Mouse (Mus musculus) embryonic facial prominence, embryonic 14.5 days (tissue): Measurements from ENCODE around the gene Zmiz1. TPM values are rescaled to one million over a fixed set of nuclear protein-coding genes. Genes with fewer than 3 reads are reported as not detected.

Source experiments
- ATAC-seq: fragments of 200-750 bp; cut with Nextera tagmentation; 2 replicates; pipeline ENCODE4 v1.8.0; 2017; ENCODE audit warnings: low read depth, moderate number of reproducible peaks, moderate TSS enrichment
- DNase-seq: peaks from one replicate; pipeline ENCODE4 v3.0.0-alpha.2; 2015; ENCODE audit warnings: low spot score
- H3K27ac ChIP-seq: fragments of 300-500 bp; sonication (generic); replicated peaks from 2 replicates; pipeline ENCODE4 v1.5.1; 2014; ENCODE audit warnings: low read depth, mild to moderate bottlenecking, low read length, moderate library complexity
- H3K27me3 ChIP-seq: fragments of 300-500 bp; sonication (generic); replicated peaks from 2 replicates; pipeline ENCODE4 v1.6.1; 2014; ENCODE audit warnings: low read length; ENCODE audit not compliant: control insufficient read depth, insufficient read depth
- H3K36me3 ChIP-seq: fragments of 300-500 bp; sonication (generic); 2 replicates; pipeline ENCODE4 v1.6.1; 2014; ENCODE audit warnings: low read length, mixed read lengths; ENCODE audit not compliant: control insufficient read depth, insufficient read depth
- H3K4me1 ChIP-seq: fragments of 300-500 bp; sonication (generic); 2 replicates; pipeline ENCODE4 v1.6.1; 2014; ENCODE audit warnings: antibody characterized with exemption, low read length; ENCODE audit not compliant: control insufficient read depth, insufficient read depth
- H3K4me2 ChIP-seq: fragments of 300-500 bp; sonication (generic); 2 replicates; pipeline ENCODE4 v1.6.1; 2014; ENCODE audit warnings: low read depth, mild to moderate bottlenecking, low read length, moderate library complexity, mixed read lengths
- H3K4me3 ChIP-seq: fragments of 300-500 bp; sonication (generic); 2 replicates; pipeline ENCODE4 v1.5.1; 2014; ENCODE audit warnings: low read depth, mild to moderate bottlenecking, low read length
- H3K9ac ChIP-seq: fragments of 300-500 bp; sonication (generic); 2 replicates; pipeline ENCODE4 v1.6.1; 2014; ENCODE audit warnings: low read depth, mild to moderate bottlenecking, low read length, moderate library complexity, mixed read lengths
- H3K9me3 ChIP-seq: fragments of 300-500 bp; sonication (generic); 2 replicates; pipeline ENCODE4 v1.6.1; 2016; ENCODE audit warnings: low read length; ENCODE audit not compliant: control insufficient read depth
- WGBS: fragments of 180-500 bp; shearing (Covaris S2); extraction: QIAGEN DNeasy Blood & Tissue Kit; methylation state at CpG from one replicate; pipeline ENCODE4 v1.1.7; 2014; 5-methylcytosine and 5-hydroxymethylcytosine counted together
- polyA plus RNA-seq: library from polyadenylated mRNA; unstranded; fragments of >200 nt; fragmentation: Nextera tagmentation; extraction: Ambion mirVana; gene quantifications from 2 replicates; pipeline ENCODE4 v1.2.1, GENCODE M21; 2014

Gene Zmiz1
- polyA plus RNA-seq, 1 experiment from 2014 or later = 31.3 TPM

GRCm38 (mm10) chr14:25538522-25538921 is 79.5 kb downstream of the Zmiz1 start:
- no peak for DNase-seq
- H3K27ac ChIP-seq = no peak overlapping the region
- no peak overlapping the region for H3K4me2 ChIP-seq
- no peaks in the 10 kb centered on the region; the same call in none of the 2 replicates for H3K4me1 ChIP-seq
- H3K9me3 ChIP-seq = no peaks in the 10 kb centered on the region
- WGBS = 79% methylated on average over 2 of the region's 2 CpGs
- no peak overlapping the region for H3K9ac ChIP-seq
- H3K4me3 ChIP-seq = no peak overlapping the region
- no peak for ATAC-seq
- no peaks in the 10 kb centered on the region for H3K27me3 ChIP-seq
- H3K36me3 ChIP-seq = peaks cover 31% of the 10 kb centered on the region; the same call in 1 of the 2 replicates

GRCm38 (mm10) chr14:25539493-25540116 is 80.6 kb downstream of the Zmiz1 start:
- Histone ChIP-seq H3K9me3 (no peaks in the 10 kb centered on the region), H3K27me3 (no peaks in the 10 kb centered on the region), H3K4me1 (no peaks in the 10 kb centered on the region; the same call in 1 of the 2 replicates), H3K9ac (no peak overlapping the region), H3K4me3 (no peak overlapping the region), H3K36me3 (peaks cover 34% of the 10 kb centered on the region; the same call in 1 of the 2 replicates), H3K4me2 (no peak overlapping the region), H3K27ac (no peak overlapping the region)
- DNase-seq (no peak), ATAC-seq (no peak)
- 79% methylated on average over 10 of the region's 10 CpGs for WGBS

GRCm38 (mm10) chr14:25540172-25540571 is 81.2 kb downstream of the Zmiz1 start:
- H3K4me3 ChIP-seq = no peak overlapping the region
- no peak overlapping the region for H3K9ac ChIP-seq
- DNase-seq (no peak), ATAC-seq (no peak)
- H3K27me3 ChIP-seq = no peaks in the 10 kb centered on the region
- no peaks in the 10 kb centered on the region for H3K4me1 ChIP-seq
- peaks cover 39% of the 10 kb centered on the region; the same call in 1 of the 2 replicates for H3K36me3 ChIP-seq
- no peak overlapping the region for H3K4me2 ChIP-seq
- H3K27ac ChIP-seq = no peak overlapping the region
- H3K9me3 ChIP-seq = no peaks in the 10 kb centered on the region
- 92% methylated on average over 4 of the region's 4 CpGs for WGBS

GRCm38 (mm10) chr14:25541213-25541612 is 82.2 kb downstream of the Zmiz1 start:
- no peak overlapping the region for H3K9ac ChIP-seq
- peaks cover 49% of the 10 kb centered on the region for H3K36me3 ChIP-seq
- peaks cover 4% of the 10 kb centered on the region; the same call in 1 of the 2 replicates for H3K4me1 ChIP-seq
- H3K27me3 ChIP-seq = no peaks in the 10 kb centered on the region
- H3K4me3 ChIP-seq = no peak overlapping the region
- H3K27ac ChIP-seq = no peak overlapping the region
- H3K9me3 ChIP-seq = no peaks in the 10 kb centered on the region
- 82% methylated on average over 5 of the region's 5 CpGs for WGBS
- ATAC-seq (no peak), DNase-seq (no peak)
- H3K4me2 ChIP-seq = no peak overlapping the region

- 94% methylated on average over 4 of the region's 4 CpGs for WGBS
- ATAC-seq (no peak), DNase-seq (no peak)
- Histone ChIP-seq H3K4me1 (peaks cover 22% of the 10 kb centered on the region), H3K9me3 (no peaks in the 10 kb centered on the region), H3K4me2 (no peak overlapping the region), H3K36me3 (peaks cover 33% of the 10 kb centered on the region), H3K9ac (no peak overlapping the region), H3K27ac (no peak overlapping the region), H3K4me3 (no peak overlapping the region), H3K27me3 (no peaks in the 10 kb centered on the region)
Observed at GRCm38 (mm10) chr14:25543098-25543497, 84.1 kb downstream of the Zmiz1 start.

- no peaks in the 10 kb centered on the region for H3K27me3 ChIP-seq
- no peak for ATAC-seq
- H3K9me3 ChIP-seq = no peaks in the 10 kb centered on the region
- peaks cover 30% of the 10 kb centered on the region for H3K4me1 ChIP-seq
- DNase-seq = no peak
- H3K27ac ChIP-seq = no peak overlapping the region
- 93% methylated on average over 4 of the region's 4 CpGs for WGBS
- no peak overlapping the region for H3K4me3 ChIP-seq
- no peak overlapping the region for H3K4me2 ChIP-seq
- H3K9ac ChIP-seq = no peak overlapping the region
- H3K36me3 ChIP-seq = peaks cover 30% of the 10 kb centered on the region
Observed at GRCm38 (mm10) chr14:25543927-25544326, 84.9 kb downstream of the Zmiz1 start.

GRCm38 (mm10) chr14:25546852-25547621 is 88.1 kb downstream of the Zmiz1 start:
- peak overlapping the region; percentile 73 for H3K27ac ChIP-seq
- ATAC-seq (peak; percentile 60; the same call in 1 of the 2 replicates), DNase-seq (peak; percentile 68)
- peaks cover 50% of the 10 kb centered on the region for H3K4me1 ChIP-seq
- no peak overlapping the region for H3K9ac ChIP-seq
- H3K9me3 ChIP-seq = no peaks in the 10 kb centered on the region
- WGBS = 29% methylated on average over 14 of the region's 14 CpGs
- peaks cover 18% of the 10 kb centered on the region for H3K36me3 ChIP-seq
- H3K27me3 ChIP-seq = no peaks in the 10 kb centered on the region
- H3K4me3 ChIP-seq = no peak overlapping the region
- H3K4me2 ChIP-seq = no peak overlapping the region

- ATAC-seq (no peak), DNase-seq (no peak)
- 77% methylated on average over 9 of the region's 9 CpGs for WGBS
- Histone ChIP-seq H3K4me1 (peaks cover 50% of the 10 kb centered on the region), H3K4me2 (no peak overlapping the region), H3K4me3 (no peak overlapping the region), H3K36me3 (peaks cover 20% of the 10 kb centered on the region), H3K9me3 (no peaks in the 10 kb centered on the region), H3K27me3 (no peaks in the 10 kb centered on the region), H3K9ac (no peak overlapping the region), H3K27ac (peak overlapping the region; percentile 73)
Observed at GRCm38 (mm10) chr14:25547882-25548281, 88.9 kb downstream of the Zmiz1 start.
